Mouse (Mus musculus) urinary bladder, postnatal 14 days (tissue): Measurements from ENCODE around the gene Cdc42ep2.
A peak's percentile ranks its signal among the peaks of the same experiment; 100 is the strongest.

Experiments used
- DNase-seq: peaks from one replicate; pipeline ENCODE4 v3.0.0; 2021; ENCODE audit warnings: low spot score

The Cdc42ep2 gene

DNA sequence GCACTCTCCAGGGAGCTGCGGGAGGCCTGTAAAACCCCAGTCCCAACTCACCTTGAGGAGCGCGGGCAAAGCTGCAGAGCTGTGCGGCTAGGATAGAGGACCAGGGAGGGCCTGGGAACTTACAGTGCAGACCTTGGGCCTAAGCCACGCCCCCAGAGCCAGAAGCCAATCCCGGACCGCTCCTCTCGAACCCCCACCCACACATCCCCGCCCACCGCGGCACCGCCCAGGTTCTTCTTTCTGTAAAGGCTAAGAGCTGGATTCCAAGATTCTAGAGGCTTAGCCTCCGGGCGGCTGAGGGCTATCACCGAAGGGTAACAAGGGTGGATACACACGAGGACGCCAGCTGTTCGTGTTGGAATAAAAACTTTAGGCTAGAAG, at the start of gene Cdc42ep2:
Gene Cdc42ep2, minus strand, starts transcription at position 104 of the 381 bp plus-strand sequence.
- peak; percentile 99 for DNase-seq

DNA sequence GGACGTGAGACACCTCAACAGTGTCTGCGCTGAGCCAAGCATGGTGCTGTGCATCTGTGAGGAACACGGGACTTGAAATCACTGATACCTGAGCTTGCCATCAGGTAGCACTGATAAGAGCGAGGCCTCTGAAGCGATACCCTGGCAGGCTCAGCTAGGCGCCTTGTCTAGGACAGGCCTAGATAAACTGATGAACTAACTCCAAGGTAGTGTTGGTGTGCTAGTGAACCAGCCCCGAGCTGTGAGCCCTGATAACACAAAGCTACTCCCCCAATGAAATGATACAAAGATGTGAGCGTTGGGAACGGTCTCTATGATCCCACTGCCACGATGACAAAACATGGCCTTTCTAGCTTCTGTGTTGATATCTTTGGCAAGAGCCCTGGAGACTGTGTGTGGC, 43.0 kb upstream of the Cdc42ep2 start:
- DNase-seq = no peak

DNA sequence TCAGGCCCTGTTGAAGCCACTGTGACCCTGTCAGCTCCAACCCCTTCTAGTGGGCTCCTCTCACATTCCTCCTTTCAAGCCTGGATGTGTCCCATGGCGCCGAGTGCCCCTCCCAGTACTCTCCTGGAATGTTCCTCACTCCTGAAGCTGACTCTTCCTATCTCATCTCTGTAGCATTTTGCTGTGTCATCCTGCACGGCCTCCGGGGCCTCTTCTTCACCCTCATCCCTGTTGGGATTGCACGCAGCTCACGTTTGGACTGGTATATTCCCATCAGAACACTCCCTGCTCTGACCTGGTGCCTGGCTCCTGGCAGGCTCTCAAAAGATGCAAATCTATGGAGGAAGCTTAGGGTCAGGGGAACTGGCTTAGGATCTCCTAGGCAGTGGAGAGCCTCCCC, 42.2 kb upstream of the Cdc42ep2 start:
- DNase-seq = peak; percentile 70

DNA sequence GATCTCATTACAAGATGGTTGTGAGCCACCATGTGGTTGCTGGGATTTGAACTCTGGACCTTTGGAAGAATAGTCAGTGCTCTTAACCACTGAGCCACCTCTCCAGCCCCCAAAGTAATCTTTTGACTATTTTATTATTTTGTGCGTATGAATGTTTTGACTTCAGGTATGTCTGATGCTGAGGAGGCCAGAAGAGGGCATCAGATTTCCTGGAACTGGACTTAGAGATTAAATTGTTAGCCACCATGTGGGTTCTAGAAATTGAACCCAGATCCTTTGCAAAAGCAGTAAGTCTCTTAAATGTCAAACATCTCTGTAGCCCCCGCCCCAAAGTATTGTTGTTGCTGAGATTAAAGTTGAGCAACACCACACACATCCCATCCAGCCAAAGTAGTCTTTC, 41.3 kb upstream of the Cdc42ep2 start:
- no peak for DNase-seq

DNA sequence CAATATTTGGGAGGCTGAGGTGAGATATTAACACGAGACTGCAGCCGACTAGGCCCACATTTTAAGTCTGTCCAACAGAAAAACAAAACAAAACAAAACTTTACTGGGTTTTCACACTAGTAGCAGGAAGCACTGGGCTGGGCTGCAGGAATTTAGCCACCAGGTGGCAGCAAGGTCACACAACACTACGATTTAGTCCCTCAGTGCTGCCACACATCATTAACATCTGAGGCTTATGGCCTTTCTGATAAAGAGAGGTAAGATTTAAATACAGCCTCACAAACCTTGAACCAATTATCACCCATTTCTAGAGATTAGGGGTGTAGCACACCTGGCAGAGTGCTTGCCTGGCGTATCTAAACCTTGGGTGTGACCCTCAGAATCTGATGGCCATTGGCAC, 40.7 kb upstream of the Cdc42ep2 start:
- DNase-seq = peak; percentile 83

DNA sequence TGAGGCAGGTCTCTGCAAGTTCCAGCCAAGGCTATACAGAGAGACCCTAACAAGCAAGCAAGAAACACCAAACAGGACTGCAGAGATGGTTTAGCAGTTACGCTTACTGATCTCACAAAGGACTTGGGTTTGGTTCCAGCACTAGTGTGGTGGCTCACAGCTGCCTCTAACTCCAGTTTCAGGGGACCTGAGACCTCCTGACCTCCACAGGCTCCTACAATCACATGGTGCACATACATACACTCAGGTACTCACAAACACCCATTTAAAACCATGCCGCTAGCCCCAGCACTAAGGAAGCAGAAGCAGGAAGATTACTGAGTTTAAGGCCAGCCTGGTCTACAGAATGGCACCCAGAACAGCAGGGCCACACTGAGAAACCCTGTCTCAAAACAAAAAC, 40.2 kb upstream of the Cdc42ep2 start:
- DNase-seq = no peak

DNA sequence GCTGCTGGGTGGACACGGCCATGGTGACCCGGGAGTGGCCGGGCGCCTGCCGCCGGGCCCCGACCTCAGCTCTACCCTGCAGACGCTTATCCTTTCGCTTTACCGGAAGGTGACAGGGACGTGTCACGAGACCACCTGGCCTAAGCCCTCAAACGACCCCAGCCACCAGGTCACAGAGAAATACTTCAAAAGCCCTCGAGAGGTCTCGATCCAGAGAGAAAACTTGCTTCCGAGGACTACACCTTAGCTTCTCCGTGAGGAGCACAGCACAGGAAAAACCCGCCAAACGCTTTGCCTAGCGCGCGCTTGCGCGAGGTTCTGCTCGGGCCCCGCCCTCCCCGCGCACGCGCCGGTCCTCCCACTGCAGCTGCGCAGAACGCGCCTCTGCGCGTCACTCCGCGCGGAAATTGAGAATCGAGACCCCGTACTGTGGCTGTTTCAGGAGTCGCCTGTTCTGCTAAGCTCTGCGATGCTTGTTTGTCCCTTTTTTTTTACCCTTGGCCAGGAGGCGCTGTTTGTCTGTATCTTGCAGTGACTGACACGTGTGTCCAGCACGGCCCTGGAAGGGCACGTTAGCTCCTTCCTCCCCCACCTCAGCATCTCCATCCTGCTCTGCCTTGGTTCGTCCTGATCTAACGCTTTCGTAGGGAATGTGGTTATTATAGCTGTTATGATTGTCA, 39.4 kb upstream of the Cdc42ep2 start, which contains the start of gene Pola2:
Gene Pola2, minus strand, starts transcription at position 320 of the 680 bp plus-strand sequence.
- peak; percentile 90 for DNase-seq

DNA sequence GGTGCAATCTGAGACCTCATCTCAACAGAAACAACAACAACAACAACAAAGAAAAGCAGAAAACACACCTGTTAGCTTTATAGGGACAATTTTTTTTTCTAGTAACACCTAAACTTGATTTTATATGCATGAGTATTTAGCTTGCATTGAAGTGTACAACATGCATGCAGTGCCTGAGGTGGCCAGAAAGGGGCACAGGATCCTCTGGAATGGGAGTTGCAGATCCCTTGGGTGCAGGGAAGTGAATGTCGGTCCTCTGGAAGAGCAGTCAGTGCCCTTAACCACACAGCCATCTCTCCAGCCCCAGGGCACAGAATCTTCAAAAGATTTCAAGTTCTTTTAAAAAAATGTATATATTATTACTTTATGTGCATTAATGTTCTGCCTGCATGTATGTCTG, 38.0 kb upstream of the Cdc42ep2 start:
- no peak for DNase-seq

DNA sequence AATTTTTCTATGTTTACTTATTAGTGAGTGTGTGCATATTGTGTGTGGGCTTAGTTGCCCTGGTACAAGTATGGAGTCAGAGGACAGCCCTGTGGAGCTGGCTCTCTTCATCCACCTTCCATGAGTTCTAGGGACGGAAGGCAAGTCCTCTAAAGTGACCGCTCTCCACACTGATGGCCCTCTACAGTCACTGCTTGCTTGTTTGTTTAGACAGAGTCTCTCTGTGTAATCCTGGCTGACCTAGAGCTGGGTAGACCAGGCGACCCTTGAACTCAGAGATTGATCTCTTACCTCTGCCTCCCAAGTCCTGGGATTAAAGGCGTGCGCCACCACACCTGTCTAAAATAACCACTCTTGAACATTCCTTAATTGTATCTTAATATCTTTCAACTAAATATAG, 32.8 kb upstream of the Cdc42ep2 start:
- no peak for DNase-seq

DNA sequence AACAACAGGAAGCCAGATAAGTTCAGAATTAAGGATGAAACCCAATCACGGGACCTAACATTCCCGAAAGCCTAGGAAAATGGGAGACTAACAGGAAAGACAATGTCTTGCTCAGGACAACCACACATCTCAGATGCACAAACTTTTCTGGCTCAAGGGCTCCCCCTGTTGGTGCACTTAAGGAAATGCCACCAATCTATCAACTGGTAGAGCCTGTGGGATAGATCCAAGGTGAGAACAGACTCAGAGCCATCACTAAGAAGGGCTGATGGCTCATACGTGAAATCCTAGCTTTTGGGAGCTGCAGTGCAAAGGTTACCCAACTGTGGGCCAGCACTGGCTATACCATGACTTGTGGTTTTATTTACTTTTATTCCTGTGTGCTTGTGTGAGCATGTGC, 32.1 kb upstream of the Cdc42ep2 start:
- peak; percentile 85 for DNase-seq

DNA sequence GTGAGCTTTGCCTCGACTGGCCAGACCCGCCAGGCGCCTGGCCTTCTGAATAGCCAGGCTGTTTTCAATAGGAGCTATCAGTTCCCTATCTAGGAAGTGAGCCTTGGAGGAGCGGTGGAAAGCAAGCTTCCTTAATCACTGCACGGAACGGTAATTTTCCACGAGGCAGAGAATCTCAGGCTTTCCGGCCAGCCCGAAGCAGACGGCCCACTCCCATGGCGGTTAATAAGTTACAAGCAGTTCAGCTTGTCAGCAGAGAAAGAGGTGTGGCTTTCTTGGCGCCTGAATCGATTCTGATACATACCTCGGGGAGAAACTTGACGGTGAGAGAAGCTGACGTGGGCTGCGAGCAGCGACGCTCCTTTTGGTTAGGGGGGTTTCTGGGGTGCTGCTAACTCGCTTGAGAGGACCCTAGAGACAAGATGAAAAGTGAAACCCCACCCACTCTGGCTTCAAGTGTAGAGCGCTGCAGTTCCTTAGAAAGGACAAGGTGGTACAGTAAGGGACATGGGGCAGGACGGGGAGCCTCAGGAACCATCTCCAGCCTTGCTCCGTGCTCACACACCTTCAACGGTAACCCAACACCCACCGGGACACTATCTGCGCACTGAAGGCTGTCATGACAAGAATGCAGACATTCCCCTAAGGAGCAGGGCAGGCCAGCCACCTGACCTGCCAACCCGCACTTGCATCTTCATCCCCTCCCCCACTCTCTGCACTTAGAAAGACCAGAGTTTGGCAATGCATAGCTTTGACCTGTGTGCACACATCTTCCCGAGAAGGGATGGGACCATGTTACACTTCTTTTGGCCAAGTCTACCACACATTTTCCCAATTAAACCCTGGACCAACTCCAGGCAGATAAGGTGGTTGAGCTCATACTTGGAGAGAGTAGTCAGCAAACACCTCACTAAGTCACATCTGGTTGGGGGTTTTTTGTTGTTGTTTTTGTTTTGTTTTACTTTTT, 31.4 kb upstream of the Cdc42ep2 start:
- peak; percentile 75 for DNase-seq

DNA sequence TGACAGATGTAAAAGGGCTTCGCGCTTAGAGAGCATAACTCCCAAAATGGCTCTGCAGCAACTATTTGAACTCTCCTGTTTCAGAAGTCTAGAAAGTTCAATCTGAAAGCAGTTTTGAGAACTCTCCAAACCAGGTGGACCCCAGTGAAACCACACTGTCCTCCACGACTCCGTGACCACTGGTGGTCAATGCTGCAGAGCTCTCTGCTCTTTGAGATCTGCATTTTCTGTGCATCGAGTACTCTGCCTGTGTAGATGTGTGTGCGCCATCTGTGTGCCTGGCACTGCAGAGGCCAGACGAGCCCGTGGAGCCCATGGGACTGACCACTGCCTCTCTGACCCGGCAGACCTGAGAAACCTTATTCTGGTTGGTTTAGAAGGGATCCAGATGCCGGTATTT, 30.3 kb upstream of the Cdc42ep2 start:
- DNase-seq = no peak

DNA sequence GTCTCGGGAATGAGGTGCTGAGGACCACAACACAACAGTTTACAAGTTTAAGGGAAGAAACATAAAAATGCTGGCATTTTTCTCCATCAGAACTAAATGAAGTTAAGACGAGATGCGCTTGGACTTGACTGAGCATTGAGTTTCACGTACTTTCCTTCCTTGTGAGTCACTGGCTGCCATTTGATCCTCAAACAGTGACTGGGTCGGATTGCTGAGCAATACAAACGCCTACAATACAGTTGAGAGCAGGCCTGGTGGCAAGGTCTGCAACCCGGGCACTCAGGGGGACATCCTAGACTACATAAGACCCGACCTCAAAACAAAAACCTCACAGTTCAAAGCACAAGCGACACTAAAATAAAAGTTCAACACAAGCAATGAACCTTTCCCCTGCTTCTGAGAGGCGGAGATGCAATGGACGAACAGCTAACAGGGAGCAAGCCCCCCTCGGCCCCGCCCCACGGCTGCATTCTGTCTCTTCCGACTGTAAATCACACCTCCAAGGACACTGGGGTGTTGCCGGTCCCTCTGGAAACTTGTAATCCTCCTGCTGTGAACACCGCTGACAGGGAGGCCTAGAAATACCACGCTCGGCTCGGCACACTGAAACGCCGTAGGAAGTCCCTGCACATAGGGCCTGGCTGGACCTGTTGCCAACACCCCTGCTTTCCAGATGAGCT, 29.6 kb upstream of the Cdc42ep2 start:
- DNase-seq = no peak

DNA sequence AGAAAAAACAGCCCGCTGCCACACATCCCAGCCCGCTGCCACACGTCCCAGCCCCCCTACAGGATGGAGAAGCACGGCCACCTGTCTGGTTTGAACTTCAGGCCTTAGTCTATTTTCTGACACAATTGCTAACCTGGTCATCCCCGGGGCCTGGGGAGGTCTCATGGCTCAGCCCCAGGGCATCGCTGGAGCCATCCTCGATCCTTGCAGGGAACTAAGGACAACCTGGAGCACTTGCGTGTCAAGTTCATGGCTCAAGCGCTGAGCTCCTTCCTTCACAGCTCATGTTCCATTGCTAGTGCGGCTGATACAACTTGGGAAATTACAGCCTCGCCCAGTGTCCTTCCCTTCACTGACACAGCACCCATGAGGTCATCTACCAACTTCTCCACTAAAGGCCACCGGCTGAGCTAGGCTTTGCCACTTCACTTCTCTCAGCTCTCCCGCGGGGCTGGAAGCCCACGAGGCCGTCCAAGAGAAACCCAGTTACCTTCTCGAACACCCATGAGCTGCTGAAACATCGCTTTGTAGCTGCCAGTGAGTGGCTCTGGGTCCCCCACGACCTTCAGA, 28.7 kb upstream of the Cdc42ep2 start:
- no peak for DNase-seq

DNA sequence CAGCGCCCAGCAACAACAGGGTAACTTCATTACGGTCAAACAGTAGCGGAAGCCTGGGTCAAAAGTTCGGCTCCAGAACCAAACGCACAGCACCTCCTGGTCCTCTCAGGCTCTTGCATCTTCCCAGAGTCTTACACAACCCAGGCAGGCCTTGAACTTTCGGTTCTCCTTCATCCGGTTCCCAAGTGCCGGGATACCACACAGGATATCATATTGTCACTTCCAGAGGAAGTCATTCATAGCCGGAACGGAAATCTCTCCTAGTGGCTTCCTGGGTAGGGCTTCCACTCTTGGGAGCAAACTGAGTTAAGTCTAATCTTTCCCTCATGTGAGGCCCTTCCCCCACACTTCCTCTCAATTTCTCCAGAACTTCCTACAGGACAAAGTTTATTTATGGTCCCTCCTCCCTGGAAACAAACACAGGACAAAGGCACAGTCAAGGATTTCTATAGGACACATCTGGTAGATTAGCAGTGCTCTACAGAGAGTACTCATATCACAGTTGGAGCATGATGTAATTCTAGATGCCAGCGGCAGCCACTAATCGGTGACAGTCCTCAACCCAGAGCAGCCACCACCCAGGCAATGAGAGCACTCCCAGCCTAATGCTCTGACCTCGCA, 27.6 kb upstream of the Cdc42ep2 start:
- DNase-seq = no peak

DNA sequence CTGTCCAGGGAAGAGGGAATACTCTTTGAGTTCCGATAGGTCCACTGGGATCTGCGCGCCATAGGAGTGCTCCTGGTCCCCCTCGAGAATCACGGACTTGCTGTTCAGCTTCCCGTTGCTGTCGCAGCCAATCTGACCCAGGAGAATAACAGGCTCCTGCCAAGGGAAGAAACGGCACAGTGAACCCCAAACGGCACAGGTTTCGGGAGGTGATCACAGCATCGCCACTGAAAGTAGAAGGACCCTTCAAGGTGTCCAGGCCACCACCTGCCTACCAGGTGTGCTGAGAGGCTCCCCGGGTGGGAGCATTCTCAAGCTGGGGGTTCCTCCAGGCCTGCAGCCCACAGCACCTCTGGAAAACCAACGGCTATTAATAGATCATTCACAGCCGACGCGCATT, 27.0 kb upstream of the Cdc42ep2 start:
- no peak for DNase-seq

DNA sequence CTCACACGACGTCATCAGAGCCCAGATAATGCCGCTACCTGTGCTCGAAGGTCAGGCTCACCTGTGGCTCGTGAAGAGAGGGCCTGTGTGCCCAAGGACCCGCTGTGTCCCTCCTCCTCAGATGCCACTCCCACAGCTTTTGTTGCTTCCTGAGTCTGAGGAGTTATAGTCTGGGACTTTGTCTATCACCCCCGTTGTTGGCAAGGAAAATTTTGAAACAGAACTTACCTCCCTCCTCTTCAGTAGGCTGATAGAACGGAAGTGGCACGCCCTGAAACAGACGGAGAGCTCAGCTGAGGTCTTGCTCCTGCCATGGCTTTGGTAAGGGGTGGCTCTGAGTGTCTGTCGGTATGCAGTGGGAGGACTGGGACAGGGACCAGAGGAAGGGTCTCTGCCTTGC, 25.6 kb upstream of the Cdc42ep2 start:
- DNase-seq = no peak

DNA sequence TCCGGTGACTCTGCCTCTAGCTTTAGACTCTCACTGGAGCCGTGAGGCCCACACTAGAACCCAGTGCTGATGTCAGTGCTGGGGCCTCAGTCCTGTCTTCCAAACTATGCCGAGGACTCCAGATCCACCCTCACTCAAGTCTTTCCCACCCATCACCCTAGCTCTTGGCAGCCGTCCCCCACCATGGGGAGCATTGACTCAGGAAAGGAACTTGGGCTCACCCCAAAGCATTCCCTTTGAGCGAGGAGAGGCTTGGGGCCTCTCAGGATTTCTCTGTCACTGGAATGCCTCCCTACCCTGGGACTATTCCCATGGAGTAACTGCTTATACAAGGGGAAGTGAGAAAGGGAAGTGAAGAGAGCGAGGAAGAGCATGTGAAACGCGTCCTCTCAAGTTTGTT, 21.3 kb upstream of the Cdc42ep2 start:
- peak; percentile 63 for DNase-seq

DNA sequence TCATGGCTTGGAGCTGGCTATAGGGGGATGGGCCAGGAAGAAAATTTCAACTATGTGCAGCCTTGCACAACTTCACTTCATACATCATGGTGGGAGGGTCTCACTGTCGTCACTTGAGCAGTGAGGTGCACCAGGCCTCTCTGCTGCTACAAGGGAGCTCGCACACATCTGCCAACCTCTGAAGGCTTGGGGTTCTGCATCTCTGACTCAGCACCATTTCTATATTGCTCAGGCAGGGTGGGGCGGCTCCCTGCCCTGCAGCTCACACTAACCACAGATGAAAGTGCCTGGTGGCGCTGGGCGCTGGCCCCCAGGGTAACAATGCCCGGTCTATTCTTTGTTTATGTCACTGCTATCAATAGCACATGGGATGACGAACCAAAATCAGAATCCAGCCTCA, 20.4 kb upstream of the Cdc42ep2 start:
- DNase-seq = peak; percentile 59

DNA sequence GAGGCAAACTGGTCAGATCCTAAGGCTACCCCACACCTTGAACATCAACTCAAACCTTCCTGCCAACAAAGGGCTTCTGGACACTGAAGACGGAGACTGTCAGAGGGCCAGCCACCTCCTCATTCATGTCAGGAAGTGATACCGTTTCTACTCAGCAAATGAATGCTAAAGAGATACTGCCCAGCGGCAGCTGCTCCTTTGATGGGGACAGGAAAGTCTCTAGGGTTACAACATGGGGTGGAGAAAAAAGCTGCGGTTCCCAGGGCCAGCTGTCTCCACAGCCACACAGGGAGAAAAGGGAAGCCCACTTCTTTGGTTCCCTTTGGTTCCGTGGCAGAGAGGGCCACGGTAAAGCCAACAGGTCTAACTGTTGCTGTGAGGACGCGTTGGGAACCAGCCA, 19.5 kb upstream of the Cdc42ep2 start:
- no peak for DNase-seq

DNA sequence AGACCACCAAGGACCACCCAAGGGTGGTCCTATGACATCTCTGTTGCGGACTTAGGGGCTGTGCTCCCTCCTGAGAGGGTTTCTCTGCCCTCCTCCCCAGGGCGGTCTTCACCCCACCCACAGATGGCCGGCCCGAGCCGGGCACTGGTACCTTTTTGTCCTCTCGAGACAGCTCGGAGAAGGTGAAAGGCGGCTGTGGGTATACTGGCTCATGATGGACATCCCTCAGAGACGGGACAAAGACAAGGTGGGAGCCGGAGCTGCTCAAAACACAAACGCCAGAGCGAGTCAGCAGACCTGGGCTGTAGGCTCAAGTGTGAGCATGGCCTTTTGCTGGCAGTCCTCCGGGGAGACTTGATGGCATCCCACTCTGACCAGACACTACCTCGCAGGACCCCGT, 18.8 kb upstream of the Cdc42ep2 start:
- no peak for DNase-seq

DNA sequence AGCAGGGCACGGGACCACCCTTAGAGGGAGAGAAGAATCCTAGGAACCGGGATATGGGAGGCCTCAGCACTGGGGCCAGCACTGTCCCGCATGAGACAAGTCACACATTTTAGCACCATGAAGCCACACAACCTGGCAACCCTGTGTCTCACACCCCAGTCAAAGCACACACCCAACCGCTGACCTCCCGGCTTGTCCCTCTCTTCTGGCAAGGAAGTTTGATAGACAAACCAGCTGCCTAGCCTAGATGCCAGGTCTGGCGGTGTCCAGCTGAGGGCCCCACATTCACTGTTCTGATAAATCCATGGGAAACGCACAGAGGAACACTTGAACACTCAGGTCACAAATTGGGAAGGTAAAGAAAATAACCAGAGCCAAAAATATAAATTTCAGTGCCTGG, 18.0 kb upstream of the Cdc42ep2 start:
- no peak for DNase-seq
